Mouse (Mus musculus): ENCODE results near the gene Cux2. TPM values are rescaled to one million over a fixed set of nuclear protein-coding genes. Genes with fewer than 3 reads are reported as not detected.

Cux2 gene
- total and polyA plus RNA-seq, 3 experiments = 1.4 to 3.5 TPM; not detected in 1

- TF ChIP-seq USF2 (IDR thresholded peaks at IDR 0.05; ENCODE audit: borderline replicate concordance in 1 of 2, insufficient read depth in 1 of 2, low read depth in 1 of 2, low read length in 2 of 2) (no peak), ETS1 (IDR thresholded peaks at IDR 0.05; ENCODE audit: low read depth, low read length) (no peak), TCF12 (IDR thresholded peaks at IDR 0.05; ENCODE audit: low read depth, low read length) (no peak), NRF1 (IDR thresholded peaks at IDR 0.05; ENCODE audit: insufficient read depth, low read depth, low read length, poor library complexity, severe bottlenecking) (no peak), MAZ (IDR thresholded peaks at IDR 0.05; ENCODE audit: low read depth, low read length) (no peak), CHD2 (IDR thresholded peaks at IDR 0.05; ENCODE audit: low read length) (no peak), RCOR1 (IDR thresholded peaks at IDR 0.05; ENCODE audit: low read depth, low read length) (no peak), MEF2A (IDR thresholded peaks at IDR 0.05; ENCODE audit: extremely low read depth, insufficient replicate concordance, low read depth, low read length, poor library complexity, severe bottlenecking) (no peak), ZNF384 (IDR thresholded peaks at IDR 0.05; ENCODE audit: low read depth, low read length) (no peak)
These were observed 177.7 kb downstream of the Cux2 start (continued) for GRCm38 (mm10) chr5:121872158-121872557.

GRCm38 (mm10) chr5:121871515-121872030 is 178.3 kb downstream of the Cux2 start:
- Histone ChIP-seq H3K4me3 (ENCODE audit: control insufficient read depth in 1 of 2, insufficient read depth in 1 of 2, low read depth in 2 of 2, low read length in 2 of 2) (no peak overlapping the region), H3K9me3 (replicated peaks; ENCODE audit: insufficient read depth, low read length) (no peaks in the 10 kb centered on the region), H3K79me2 (ENCODE audit: control insufficient read depth, insufficient read depth, low read length, poor library complexity) (no peaks in the 10 kb centered on the region), H3K9ac (ENCODE audit: control insufficient read depth, low read depth, low read length, poor library complexity, severe bottlenecking) (no peak overlapping the region), H3K27ac (ENCODE audit: control insufficient read depth, low read depth, low read length) (no peak overlapping the region), H3K27me3 (ENCODE audit: control insufficient read depth in 1 of 2, insufficient read depth in 2 of 2, low read length in 2 of 2) (no peaks in the 10 kb centered on the region), H3K4me1 (ENCODE audit: control insufficient read depth in 1 of 2, insufficient read depth in 2 of 2, low read length in 2 of 2) (no peaks in the 10 kb centered on the region), H3K36me3 (ENCODE audit: control insufficient read depth in 1 of 2, insufficient read depth in 2 of 2, low read length in 2 of 2) (no peaks in the 10 kb centered on the region)
- DNase-seq (ENCODE audit: low read depth, low spot score) = no peak
- no peak for TF ChIP-seq MAFK (IDR thresholded peaks at IDR 0.05; ENCODE audit: borderline replicate concordance, low read depth, low read length)
- TF ChIP-seq JUND (IDR thresholded peaks at IDR 0.05; ENCODE audit: low read depth, low read length) = no peak
- no peak for TF ChIP-seq POLR2A (IDR thresholded peaks at IDR 0.05; ENCODE audit: control insufficient read depth in 1 of 2, insufficient read depth in 1 of 2, low read depth in 1 of 2, low read length in 2 of 2, poor library complexity in 1 of 2)
- no peak for TF ChIP-seq MAX (IDR thresholded peaks at IDR 0.05; ENCODE audit: low read length)
- TF ChIP-seq BHLHE40 (IDR thresholded peaks at IDR 0.05; ENCODE audit: borderline replicate concordance, low read depth, low read length) = no peak
- TF ChIP-seq MXI1 (IDR thresholded peaks at IDR 0.05; ENCODE audit: low read depth, low read length) = no peak
- TF ChIP-seq TAL1 (IDR thresholded peaks at IDR 0.05; ENCODE audit: low read length) = no peak
- no peak for TF ChIP-seq HCFC1 (IDR thresholded peaks at IDR 0.05; ENCODE audit: low read depth, low read length)

GRCm38 (mm10) chr5:121870832-121871231 is 179.1 kb downstream of the Cux2 start:
- no peaks in the 10 kb centered on the region for H3K36me3 ChIP-seq (ENCODE audit: control insufficient read depth in 1 of 2, insufficient read depth in 2 of 2, low read length in 2 of 2)
- no peak for TF ChIP-seq E2F4 (IDR thresholded peaks at IDR 0.05; ENCODE audit: borderline replicate concordance, low read depth, low read length)
- TF ChIP-seq EP300 (IDR thresholded peaks at IDR 0.05; ENCODE audit: low read depth in 1 of 2, low read length in 2 of 2) = no peak
- no peak for TF ChIP-seq TCF12 (IDR thresholded peaks at IDR 0.05; ENCODE audit: low read depth, low read length)
- no peak for TF ChIP-seq ZC3H11A (IDR thresholded peaks at IDR 0.05; ENCODE audit: low read depth, low read length)
- TF ChIP-seq SIN3A (IDR thresholded peaks at IDR 0.05; ENCODE audit: low read length) = no peak
- no peak for TF ChIP-seq CTCF (IDR thresholded peaks at IDR 0.05 in 2 of 3, conservative IDR thresholded peaks at IDR 0.05 in 1 of 3; ENCODE audit: control insufficient read depth in 1 of 3, insufficient read depth in 1 of 3, low read depth in 2 of 3, low read length in 3 of 3, poor library complexity in 1 of 3, severe bottlenecking in 1 of 3)
- no peak for TF ChIP-seq CHD2 (IDR thresholded peaks at IDR 0.05; ENCODE audit: low read length)
- no peak for TF ChIP-seq UBTF (IDR thresholded peaks at IDR 0.05; ENCODE audit: borderline replicate concordance, insufficient read depth, low read depth, low read length)
- TF ChIP-seq JUND (IDR thresholded peaks at IDR 0.05; ENCODE audit: low read depth, low read length) = no peak
- no peak for TF ChIP-seq MXI1 (IDR thresholded peaks at IDR 0.05; ENCODE audit: low read depth, low read length)
- no peak for TF ChIP-seq RCOR1 (IDR thresholded peaks at IDR 0.05; ENCODE audit: low read depth, low read length)
- TF ChIP-seq ELF1 (IDR thresholded peaks at IDR 0.05; ENCODE audit: low read depth, low read length) = no peak
- TF ChIP-seq ETS1 (IDR thresholded peaks at IDR 0.05; ENCODE audit: low read depth, low read length) = no peak
- TF ChIP-seq ZKSCAN1 (IDR thresholded peaks at IDR 0.05; ENCODE audit: low read depth, low read length) = no peak
- no peak for TF ChIP-seq POLR2AphosphoS2 (IDR thresholded peaks at IDR 0.05; ENCODE audit: low read length)
- no peak overlapping the region for H3K9ac ChIP-seq (ENCODE audit: control insufficient read depth, low read depth, low read length, poor library complexity, severe bottlenecking)
- H3K79me2 ChIP-seq (ENCODE audit: control insufficient read depth, insufficient read depth, low read length, poor library complexity) = no peaks in the 10 kb centered on the region
- H3K4me1 ChIP-seq (ENCODE audit: control insufficient read depth in 1 of 2, insufficient read depth in 2 of 2, low read length in 2 of 2) = no peaks in the 10 kb centered on the region
- no peak overlapping the region for H3K4me3 ChIP-seq (ENCODE audit: control insufficient read depth in 1 of 2, insufficient read depth in 1 of 2, low read depth in 2 of 2, low read length in 2 of 2)
- H3K27ac ChIP-seq (ENCODE audit: control insufficient read depth, low read depth, low read length) = no peak overlapping the region
- no peaks in the 10 kb centered on the region for H3K9me3 ChIP-seq (replicated peaks; ENCODE audit: insufficient read depth, low read length)
- H3K27me3 ChIP-seq (ENCODE audit: control insufficient read depth in 1 of 2, insufficient read depth in 2 of 2, low read length in 2 of 2) = no peaks in the 10 kb centered on the region
- DNase-seq (ENCODE audit: low read depth, low spot score) = no peak
